Mouse (Mus musculus): Measurements from ENCODE around the gene Stpg3. TPM values are rescaled to one million over a fixed set of nuclear protein-coding genes. Genes with fewer than 3 reads are reported as not detected.

Gene Stpg3
- total and polyA plus RNA-seq, 3 experiments, result not detected

DNA sequence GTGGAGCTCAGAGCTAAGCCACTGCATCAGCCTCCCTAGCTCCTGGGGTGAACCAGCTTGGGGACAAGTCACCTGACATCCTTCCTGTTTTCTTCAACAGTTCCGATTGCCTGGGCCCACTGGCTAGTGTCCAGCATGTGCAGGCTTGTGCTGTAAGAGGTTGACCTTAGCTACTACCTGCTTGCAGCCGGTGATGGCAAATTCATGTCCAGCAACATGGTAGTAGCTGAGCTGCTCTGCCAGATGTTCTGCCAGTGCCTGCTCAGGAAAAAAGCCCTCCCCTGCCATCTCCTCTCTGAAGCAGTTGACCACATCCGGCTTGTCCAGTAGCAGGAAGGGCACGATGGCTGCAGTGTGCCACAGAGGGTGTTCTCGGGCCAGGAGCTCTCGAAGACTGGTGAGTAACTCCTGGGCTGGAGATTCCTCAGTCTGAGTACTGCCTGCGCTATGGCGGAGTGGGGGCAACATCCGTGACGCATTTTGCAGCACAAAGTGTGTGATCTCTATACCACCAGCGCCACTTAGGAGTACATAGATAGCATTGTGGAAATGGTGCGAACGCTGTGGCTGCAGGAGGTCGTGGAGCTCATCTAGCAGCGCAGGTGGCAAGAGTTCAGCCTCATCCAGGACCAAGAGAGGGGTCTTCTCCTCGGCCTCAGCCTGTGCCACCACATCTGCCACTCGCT is 19.8 kb downstream of the Stpg3 start:
- dilution Hi-C loops (cut with MboI; ENCODE audit: extremely low pct_ligation_motif_present, extremely low pct_unique_long_range_greater_than_20kb, low sequenced_read_pairs), result no loop called here
- peaks cover 6 to 40% of the 10 kb centered on the region in 2 experiments for H3K36me3 ChIP-seq (replicated peaks in 1 of 2; ENCODE audit: control insufficient read depth in 1 of 2, insufficient read depth in 1 of 2, low read length in 1 of 2)
- H3K27ac ChIP-seq (ENCODE audit: insufficient read depth, low read depth), result peak overlapping the region; percentile 98
- peaks cover 14 to 36% of the 10 kb centered on the region in 2 experiments for H3K4me1 ChIP-seq (ENCODE audit: control insufficient read depth in 1 of 2, insufficient read depth in 2 of 2)
- peaks cover 16% of the 10 kb centered on the region for H3K79me2 ChIP-seq (replicated peaks; ENCODE audit: control insufficient read depth, extremely low read depth, insufficient read depth, poor library complexity, severe bottlenecking)
- peak overlapping the region; percentile 84; the same call in 1 of the 2 replicates for H3K9ac ChIP-seq (ENCODE audit: insufficient read depth, low read depth)
- in situ Hi-C loops (cut with MboI; ENCODE audit: low pct_ligation_motif_present, low pct_unique_long_range_greater_than_20kb, low sequenced_read_pairs), result no loop called here
- H3K9me3 ChIP-seq (replicated peaks; ENCODE audit: low read length), result no peaks in the 10 kb centered on the region
- TF ChIP-seq E2F4 (IDR thresholded peaks at IDR 0.05; ENCODE audit: insufficient replicate concordance, low read depth, low read length) (no peak), SMC3 (IDR thresholded peaks at IDR 0.05; ENCODE audit: low read depth, low read length) (no peak), NRF1 (IDR thresholded peaks at IDR 0.05; ENCODE audit: low read depth, low read length) (no peak), USF1 (IDR thresholded peaks at IDR 0.05; ENCODE audit: low read depth, low read length) (no peak; the same call in 1 of the 2 replicates), NELFE (IDR thresholded peaks at IDR 0.05; ENCODE audit: low read depth, low read length) (peak; percentile 46; the same call in 1 of the 2 replicates), MEF2A (IDR thresholded peaks at IDR 0.05; ENCODE audit: borderline replicate concordance, low read depth, low read length) (no peak), IRF4 (IDR thresholded peaks at IDR 0.05; ENCODE audit: low read depth, low read length) (no peak), JUN (IDR thresholded peaks at IDR 0.05; ENCODE audit: insufficient read depth, low read depth, low read length) (no peak), CTCF (conservative IDR thresholded peaks at IDR 0.05 in 1 of 2, IDR thresholded peaks at IDR 0.05 in 1 of 2; ENCODE audit: low read depth in 2 of 2, low read length in 2 of 2) (no peak), UBTF (IDR thresholded peaks at IDR 0.05; ENCODE audit: low read depth, low read length) (no peak), MAX (IDR thresholded peaks at IDR 0.05; ENCODE audit: low read length) (no peak), USF2 (conservative IDR thresholded peaks at IDR 0.05; ENCODE audit: low read depth, low read length) (no peak), POLR2AphosphoS2 (IDR thresholded peaks at IDR 0.05; ENCODE audit: low read depth, low read length) (no peak), TCF12 (IDR thresholded peaks at IDR 0.05; ENCODE audit: low read depth, low read length) (no peak), RCOR1 (conservative IDR thresholded peaks at IDR 0.05; ENCODE audit: low read depth, low read length) (peak; percentile 65; the same call in 1 of the 2 replicates), MYC (IDR thresholded peaks at IDR 0.05; ENCODE audit: low read depth, low read length) (no peak; the same call in 1 of the 2 replicates), PAX5 (IDR thresholded peaks at IDR 0.05; ENCODE audit: low read length) (no peak), ELF1 (IDR thresholded peaks at IDR 0.05; ENCODE audit: low read depth, low read length) (0 out of 2 replicates have a peak, but pooled peaks have one; percentile 38), CHD1 (IDR thresholded peaks at IDR 0.05; ENCODE audit: low read depth, low read length) (0 out of 2 replicates have a peak, but pooled peaks have one; percentile 40), MXI1 (IDR thresholded peaks at IDR 0.05; ENCODE audit: low read depth, low read length) (0 out of 2 replicates have a peak, but pooled peaks have one; percentile 9), MAZ (IDR thresholded peaks at IDR 0.05; ENCODE audit: low read depth, low read length) (peak; percentile 22; the same call in 1 of the 2 replicates), ETS1 (conservative IDR thresholded peaks at IDR 0.05; ENCODE audit: low read depth, low read length) (no peak), HCFC1 (IDR thresholded peaks at IDR 0.05; ENCODE audit: low read depth, low read length) (no peak), JUND (conservative IDR thresholded peaks at IDR 0.05; ENCODE audit: low read depth, low read length) (no peak), ZNF384 (IDR thresholded peaks at IDR 0.05; ENCODE audit: low read depth, low read length) (no peak), BHLHE40 (IDR thresholded peaks at IDR 0.05; ENCODE audit: low read depth, low read length) (peak; percentile 75), SIN3A (IDR thresholded peaks at IDR 0.05; ENCODE audit: low read length) (peak; percentile 52), GABPA (IDR thresholded peaks at IDR 0.05; ENCODE audit: insufficient replicate concordance, low read depth, low read length) (no peak), ZMIZ1 (IDR thresholded peaks at IDR 0.05; ENCODE audit: low read depth, low read length) (no peak), ZC3H11A (IDR thresholded peaks at IDR 0.05; ENCODE audit: low read depth, low read length) (no peak), EP300 (IDR thresholded peaks at IDR 0.05; ENCODE audit: low read length) (peak; percentile 12; the same call in 1 of the 2 replicates), POLR2A (IDR thresholded peaks at IDR 0.05; ENCODE audit: low read depth, low read length) (peak; percentile 33; the same call in 1 of the 2 replicates), CHD2 (IDR thresholded peaks at IDR 0.05; ENCODE audit: low read length) (0 out of 2 replicates have a peak, but pooled peaks have one; percentile 24), RAD21 (IDR thresholded peaks at IDR 0.05; ENCODE audit: low read depth, low read length) (no peak)
- no peaks in the 10 kb centered on the region for H3K27me3 ChIP-seq (replicated peaks)
- H3K4me2 ChIP-seq (ENCODE audit: insufficient read depth, low read depth, poor library complexity, severe bottlenecking), result peak overlapping the region; percentile 99
- DNase-seq (ENCODE audit: extremely low read depth), result peak; percentile 48
- peak overlapping the region; percentile 61 to 98 (median 83) for H3K4me3 ChIP-seq (replicated peaks in 1 of 3; ENCODE audit: low read depth in 2 of 3, low read length in 2 of 3, poor library complexity in 1 of 3)
